Mouse (Mus musculus): ENCODE data around the gene Necap2. TPM values are rescaled to one million over a fixed set of nuclear protein-coding genes. Genes with fewer than 3 reads are reported as not detected.
A peak's percentile ranks its signal among the peaks of the same experiment; 100 is the strongest.

Necap2 gene
- polyA plus RNA-seq, 1 experiment: 91.5 TPM

DNA sequence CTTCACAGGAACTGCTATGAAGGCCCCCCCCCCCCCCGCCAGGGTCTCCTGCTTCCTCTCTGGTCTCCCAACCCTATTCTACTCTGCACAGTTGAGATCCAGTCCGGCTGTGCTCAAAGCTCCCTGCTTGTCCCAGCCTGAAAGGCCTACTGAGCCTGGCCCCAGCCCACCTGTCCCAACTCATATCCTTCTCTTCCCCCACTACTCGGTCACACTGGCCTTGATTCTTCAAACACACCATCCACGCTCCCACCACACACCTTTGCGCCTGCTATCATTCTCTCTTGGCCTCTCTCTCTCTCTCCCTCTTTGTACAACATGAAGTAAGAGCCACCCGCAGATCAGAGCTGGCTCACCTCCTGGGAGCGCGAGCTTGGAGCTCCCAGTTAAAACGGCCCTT is 19.3 kb downstream of the Necap2 start:
- WGBS: 81% methylated on average over 9 of the region's 9 CpGs
- no peak for TF ChIP-seq POLR2A (IDR thresholded peaks at IDR 0.05; ENCODE audit: borderline replicate concordance, control insufficient read depth, low read depth, low read length)
- TF ChIP-seq CTCF (IDR thresholded peaks at IDR 0.05; ENCODE audit: control insufficient read depth, insufficient read depth, low read length): no peak
- H3K4me3 ChIP-seq (replicated peaks; ENCODE audit: control insufficient read depth, low read depth, low read length): no peak overlapping the region
- no peak overlapping the region for H3K27ac ChIP-seq (ENCODE audit: control insufficient read depth, insufficient read depth, low read depth, low read length, poor library complexity)
- H3K4me1 ChIP-seq (ENCODE audit: control insufficient read depth, insufficient read depth, low read length): no peaks in the 10 kb centered on the region

GRCm38 (mm10) chr4:141056970-141057369 is 21.2 kb downstream of the Necap2 start:
- no peak for TF ChIP-seq POLR2A (IDR thresholded peaks at IDR 0.05; ENCODE audit: borderline replicate concordance, control insufficient read depth, low read depth, low read length)
- no peak for TF ChIP-seq CTCF (IDR thresholded peaks at IDR 0.05; ENCODE audit: control insufficient read depth, insufficient read depth, low read length)
- Histone ChIP-seq H3K27ac (ENCODE audit: control insufficient read depth, insufficient read depth, low read depth, low read length, poor library complexity) (no peak overlapping the region), H3K4me3 (replicated peaks; ENCODE audit: control insufficient read depth, low read depth, low read length) (no peak overlapping the region), H3K4me1 (ENCODE audit: control insufficient read depth, insufficient read depth, low read length) (no peaks in the 10 kb centered on the region)
- WGBS: 91% methylated on average over 10 of the region's 10 CpGs

DNA sequence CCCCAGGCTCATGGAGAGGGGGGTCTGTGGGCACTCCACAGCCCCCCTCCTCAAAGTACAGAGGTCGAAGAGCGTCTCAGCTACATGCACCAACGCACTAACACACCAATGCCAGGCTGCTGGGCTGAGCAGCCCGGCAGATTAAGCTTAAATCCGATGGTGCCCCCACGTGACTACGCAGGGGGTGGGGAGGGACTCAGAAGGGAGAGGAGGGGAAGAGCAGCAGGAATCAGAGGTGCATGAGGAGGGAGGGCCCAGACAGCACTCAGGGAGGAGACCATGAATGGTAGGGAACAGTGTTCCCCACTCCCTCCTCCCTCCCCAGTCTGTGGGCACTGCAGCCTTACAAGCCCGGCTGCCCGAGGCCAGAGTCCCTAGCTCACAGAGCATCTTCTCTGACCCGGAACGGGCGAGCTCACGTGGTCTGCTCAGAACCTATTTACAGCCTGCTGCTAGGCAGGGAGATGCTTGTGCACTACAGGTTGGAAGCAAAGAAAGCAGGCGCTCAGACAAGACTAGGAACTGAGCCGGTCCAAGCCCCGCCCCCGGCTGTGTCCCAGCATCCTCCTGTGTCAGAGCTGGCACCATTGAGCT is 24.5 kb downstream of the Necap2 start:
- Histone ChIP-seq H3K4me1 (ENCODE audit: control insufficient read depth, insufficient read depth, low read length) (no peaks in the 10 kb centered on the region), H3K27ac (ENCODE audit: control insufficient read depth, insufficient read depth, low read depth, low read length, poor library complexity) (no peak overlapping the region), H3K4me3 (replicated peaks; ENCODE audit: control insufficient read depth, low read depth, low read length) (no peak overlapping the region)
- 85% methylated on average over 17 of the region's 17 CpGs for WGBS
- TF ChIP-seq CTCF (IDR thresholded peaks at IDR 0.05; ENCODE audit: control insufficient read depth, insufficient read depth, low read length): no peak
- no peak for TF ChIP-seq POLR2A (IDR thresholded peaks at IDR 0.05; ENCODE audit: borderline replicate concordance, control insufficient read depth, low read depth, low read length)

GRCm38 (mm10) chr4:141053138-141053537 is 25.0 kb downstream of the Necap2 start:
- WGBS: 85% methylated on average over 8 of the region's 8 CpGs
- Histone ChIP-seq H3K4me3 (replicated peaks; ENCODE audit: control insufficient read depth, low read depth, low read length) (no peak overlapping the region), H3K27ac (ENCODE audit: control insufficient read depth, insufficient read depth, low read depth, low read length, poor library complexity) (no peak overlapping the region), H3K4me1 (ENCODE audit: control insufficient read depth, insufficient read depth, low read length) (no peaks in the 10 kb centered on the region)
- TF ChIP-seq POLR2A (IDR thresholded peaks at IDR 0.05; ENCODE audit: borderline replicate concordance, control insufficient read depth, low read depth, low read length) (no peak), CTCF (IDR thresholded peaks at IDR 0.05; ENCODE audit: control insufficient read depth, insufficient read depth, low read length) (no peak)

DNA sequence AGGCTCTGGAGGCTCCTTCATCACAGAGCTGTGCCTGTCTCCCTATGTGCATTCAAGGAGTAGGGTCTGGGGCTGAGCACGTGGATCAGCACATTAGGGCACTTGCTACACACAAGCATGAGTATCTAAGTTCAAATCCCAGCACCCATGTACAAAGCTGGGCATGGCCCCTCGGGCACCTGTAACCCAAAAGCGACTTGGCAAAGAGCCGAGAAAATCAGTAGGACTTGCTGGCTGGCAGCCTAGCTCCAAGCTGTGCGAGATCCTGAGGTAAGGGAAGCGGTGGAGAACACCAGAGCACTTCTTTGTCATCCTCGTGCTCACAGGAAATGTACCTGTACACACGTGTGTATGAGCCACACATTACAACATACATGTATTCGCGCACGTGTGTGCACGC is 25.7 kb downstream of the Necap2 start:
- H3K27ac ChIP-seq (ENCODE audit: control insufficient read depth, insufficient read depth, low read depth, low read length, poor library complexity): no peak overlapping the region
- no peak for TF ChIP-seq CTCF (IDR thresholded peaks at IDR 0.05; ENCODE audit: control insufficient read depth, insufficient read depth, low read length)
- TF ChIP-seq POLR2A (IDR thresholded peaks at IDR 0.05; ENCODE audit: borderline replicate concordance, control insufficient read depth, low read depth, low read length): no peak
- 86% methylated on average over 12 of the region's 12 CpGs for WGBS
- H3K4me1 ChIP-seq (ENCODE audit: control insufficient read depth, insufficient read depth, low read length): no peaks in the 10 kb centered on the region
- H3K4me3 ChIP-seq (replicated peaks; ENCODE audit: control insufficient read depth, low read depth, low read length): no peak overlapping the region

DNA sequence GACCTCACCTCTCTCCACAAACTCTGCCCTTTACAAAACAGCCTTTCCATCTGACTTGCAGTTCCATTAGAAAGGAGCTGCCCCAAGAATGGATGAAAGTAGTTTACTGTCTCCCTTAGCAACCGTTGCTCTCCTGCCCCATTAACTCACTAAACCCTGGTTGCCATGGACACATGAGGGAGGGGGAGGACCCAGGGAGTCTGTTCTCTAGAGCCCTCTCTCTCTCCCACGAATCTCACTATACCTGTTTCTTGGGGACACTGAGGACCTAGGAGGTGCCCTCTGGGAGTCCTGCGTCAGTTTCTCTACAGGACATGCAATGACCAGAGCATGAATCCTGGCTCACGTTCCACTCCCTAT is 28.7 kb downstream of the Necap2 start:
- TF ChIP-seq CTCF (IDR thresholded peaks at IDR 0.05; ENCODE audit: control insufficient read depth, insufficient read depth, low read length): no peak
- TF ChIP-seq POLR2A (IDR thresholded peaks at IDR 0.05; ENCODE audit: borderline replicate concordance, control insufficient read depth, low read depth, low read length): no peak
- Histone ChIP-seq H3K4me1 (ENCODE audit: control insufficient read depth, insufficient read depth, low read length) (no peaks in the 10 kb centered on the region), H3K27ac (ENCODE audit: control insufficient read depth, insufficient read depth, low read depth, low read length, poor library complexity) (no peak overlapping the region), H3K4me3 (replicated peaks; ENCODE audit: control insufficient read depth, low read depth, low read length) (no peak overlapping the region)
- 68% methylated on average over 4 of the region's 4 CpGs for WGBS

- TF ChIP-seq CTCF (IDR thresholded peaks at IDR 0.05; ENCODE audit: control insufficient read depth, insufficient read depth, low read length) (no peak), POLR2A (IDR thresholded peaks at IDR 0.05; ENCODE audit: borderline replicate concordance, control insufficient read depth, low read depth, low read length) (no peak)
- Histone ChIP-seq H3K27ac (ENCODE audit: control insufficient read depth, insufficient read depth, low read depth, low read length, poor library complexity) (no peak overlapping the region), H3K4me1 (ENCODE audit: control insufficient read depth, insufficient read depth, low read length) (no peaks in the 10 kb centered on the region), H3K4me3 (replicated peaks; ENCODE audit: control insufficient read depth, low read depth, low read length) (no peak overlapping the region)
- WGBS: 83% methylated on average over 17 of the region's 17 CpGs
These were observed 29.2 kb downstream of the Necap2 start for GRCm38 (mm10) chr4:141048810-141049475.

- 19% methylated on average over 8 of the region's 8 CpGs for WGBS
- no peak overlapping the region for H3K4me3 ChIP-seq (replicated peaks; ENCODE audit: control insufficient read depth, low read depth, low read length)
- no peak overlapping the region for H3K27ac ChIP-seq (ENCODE audit: control insufficient read depth, insufficient read depth, low read depth, low read length, poor library complexity)
- TF ChIP-seq POLR2A (IDR thresholded peaks at IDR 0.05; ENCODE audit: borderline replicate concordance, control insufficient read depth, low read depth, low read length) (no peak), CTCF (IDR thresholded peaks at IDR 0.05; ENCODE audit: control insufficient read depth, insufficient read depth, low read length) (peak; percentile 81)
- no peaks in the 10 kb centered on the region for H3K4me1 ChIP-seq (ENCODE audit: control insufficient read depth, insufficient read depth, low read length)
These were observed 33.3 kb downstream of the Necap2 start for GRCm38 (mm10) chr4:141044816-141045215.

Measured in bone marrow, adult 2 months (tissue).